Mouse (Mus musculus) layer of hippocampus, adult 2 months (tissue): ENCODE measurements around the gene Tmem143. TPM values are rescaled to one million over a fixed set of nuclear protein-coding genes. Genes with fewer than 3 reads are reported as not detected.
A peak's percentile ranks its signal among the peaks of the same experiment; 100 is the strongest.

Experiments
- DNase-seq, 2 experiments: peaks; one replicate each; pipeline ENCODE4 v3.0.0; 2022; ENCODE audit warnings: low spot score in 2 of 2
- H3K27ac ChIP-seq: fragments of 200-600 bp; 2 replicates; pipeline ENCODE4 v1.8.1; 2022
- H3K4me3 ChIP-seq: fragments of 200-600 bp; 2 replicates; pipeline ENCODE4 v1.8.1; 2022; ENCODE audit warnings: mild to moderate bottlenecking
- CTCF ChIP-seq: fragments of 200-600 bp; conservative IDR thresholded peaks from 2 replicates; pipeline ENCODE4 v1.8.1; 2022; ENCODE audit warnings: antibody characterized with exemption, mild to moderate bottlenecking, moderate library complexity
- total RNA-seq, 2 experiments: library from RNA; stranded (reverse); gene quantifications; 2 replicates each; pipeline ENCODE4 v1.2.3; 2021

Gene Tmem143
- total RNA-seq, 2 experiments from 2014 or later, result 22.1 to 22.8 TPM

GRCm38 (mm10) chr7:45902481-45903002 is 5.8 kb downstream of the Tmem143 start:
- TF ChIP-seq CTCF, result no peak
- no peak overlapping the region for H3K4me3 ChIP-seq
- DNase-seq, result no peak
- H3K27ac ChIP-seq, result no peak overlapping the region

- no peak overlapping the region for H3K4me3 ChIP-seq
- no peak for TF ChIP-seq CTCF
- H3K27ac ChIP-seq, result no peak overlapping the region
- DNase-seq, result no peak
These were observed 9.9 kb downstream of the Tmem143 start for GRCm38 (mm10) chr7:45906622-45907021.

GRCm38 (mm10) chr7:45908384-45908783 is 11.6 kb downstream of the Tmem143 start:
- TF ChIP-seq CTCF, result no peak
- H3K4me3 ChIP-seq, result no peak overlapping the region
- H3K27ac ChIP-seq, result no peak overlapping the region
- no peak for DNase-seq

GRCm38 (mm10) chr7:45909145-45909544 is 12.4 kb downstream of the Tmem143 start:
- no peak overlapping the region for H3K27ac ChIP-seq
- no peak for DNase-seq
- H3K4me3 ChIP-seq, result no peak overlapping the region
- TF ChIP-seq CTCF, result no peak

GRCm38 (mm10) chr7:45914067-45914466 is 17.3 kb downstream of the Tmem143 start:
- DNase-seq, result no peak
- Histone ChIP-seq H3K27ac (no peak overlapping the region), H3K4me3 (no peak overlapping the region)
- no peak for TF ChIP-seq CTCF

GRCm38 (mm10) chr7:45915011-45915410 is 18.3 kb downstream of the Tmem143 start:
- no peak for DNase-seq
- no peak overlapping the region for H3K4me3 ChIP-seq
- H3K27ac ChIP-seq, result no peak overlapping the region

GRCm38 (mm10) chr7:45916056-45917003 is 19.6 kb downstream of the Tmem143 start:
- H3K27ac ChIP-seq, result peak overlapping the region; percentile 94
- H3K4me3 ChIP-seq, result peak overlapping the region; percentile 53
- peak; percentile 69 to 85 for DNase-seq
- TF ChIP-seq CTCF, result no peak; the same call in 1 of the 2 replicates

More at GRCm38 (mm10) chr7:45915011-45915410, 18.3 kb downstream of the Tmem143 start:
- no peak for TF ChIP-seq CTCF

- DNase-seq, result no peak
- TF ChIP-seq CTCF, result no peak
- H3K4me3 ChIP-seq, result peak overlapping the region; percentile 53
- H3K27ac ChIP-seq, result peak overlapping the region; percentile 94
These were observed 20.4 kb downstream of the Tmem143 start for GRCm38 (mm10) chr7:45917004-45917704.

- H3K27ac ChIP-seq, result peak overlapping the region; percentile 94; the same call in 1 of the 2 replicates
- DNase-seq, result no peak
- no peak overlapping the region for H3K4me3 ChIP-seq
- no peak for TF ChIP-seq CTCF
These were observed 21.2 kb downstream of the Tmem143 start for GRCm38 (mm10) chr7:45917926-45918325.

GRCm38 (mm10) chr7:45919083-45919671 is 22.4 kb downstream of the Tmem143 start:
- DNase-seq, result no peak
- H3K4me3 ChIP-seq, result no peak overlapping the region
- peak; percentile 68 for TF ChIP-seq CTCF
- no peak overlapping the region for H3K27ac ChIP-seq

- no peak for TF ChIP-seq CTCF
- Histone ChIP-seq H3K27ac (no peak overlapping the region), H3K4me3 (no peak overlapping the region)
- DNase-seq, result no peak
These were observed 23.0 kb downstream of the Tmem143 start for GRCm38 (mm10) chr7:45919761-45920160.

- TF ChIP-seq CTCF, result no peak
- peak overlapping the region; percentile 5; the same call in 1 of the 2 replicates for H3K4me3 ChIP-seq
- peak overlapping the region; percentile 28; the same call in 1 of the 2 replicates for H3K27ac ChIP-seq
- DNase-seq, result no peak
These were observed 24.0 kb downstream of the Tmem143 start for GRCm38 (mm10) chr7:45920583-45921241.
